ENCODE assay signal across 10 mouse cellular contexts in the genomic region with DNA sequence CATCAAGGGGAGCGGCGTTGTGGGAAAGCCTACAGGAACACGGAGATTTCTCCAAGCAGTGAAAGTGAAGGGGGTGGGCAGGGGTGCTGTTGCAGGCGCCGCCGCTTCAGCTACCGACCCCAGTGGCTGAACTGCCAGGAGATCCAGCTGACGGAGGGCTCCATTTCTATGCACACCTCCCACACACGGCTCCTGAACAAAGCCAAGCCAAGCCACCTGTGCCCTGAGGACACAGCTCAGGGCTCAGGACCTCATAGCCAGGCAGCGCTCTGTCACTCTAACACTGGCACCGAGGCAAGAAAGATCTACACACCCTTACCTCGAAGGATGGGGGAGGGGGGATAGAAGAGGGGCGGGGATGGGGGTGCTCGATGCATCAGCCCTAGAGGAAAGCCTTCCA. TPM values are rescaled to one million over a fixed set of nuclear protein-coding genes. Genes with fewer than 3 reads are reported as not detected.
DNase-seq lines count a peak whose midpoint lies in the region; ATAC-seq lines count a peak whose summit lies in the region.
"Had no signal": no experiment of that assay in that cellular context is flagged by ENCODE, and none has a peak within 500 bp of the region (broad histone marks: within the 10 kb centered on the region; RNA-seq: fewer than 3 reads in every experiment).

No protein-coding gene starts in this region.

- peak overlapping the region; percentile 72 for H3K9ac ChIP-seq in heart, embryonic 13.5 days
- H3K9ac ChIP-seq in embryonic facial prominence, embryonic 11.5 days (replicated peaks; ENCODE audit: low read length) = no peak overlapping the region; the same call in 1 of the 2 replicates
- peak overlapping the region; percentile 41; the same call in 1 of the 2 replicates for H3K9ac ChIP-seq in hindbrain, embryonic 16.5 days (ENCODE audit: low read depth, low read length)
- peak overlapping the region; percentile 12; the same call in 1 of the 2 replicates for H3K9ac ChIP-seq in neural tube, embryonic 11.5 days (ENCODE audit: low read length)

- peaks cover 79% of the 10 kb centered on the region for H3K4me1 ChIP-seq in heart, embryonic 13.5 days
- H3K4me1 ChIP-seq in embryonic facial prominence, embryonic 11.5 days (ENCODE audit: control insufficient read depth, insufficient read depth, low read length) = peaks cover 49% of the 10 kb centered on the region
- H3K4me1 ChIP-seq in hindbrain, embryonic 16.5 days (ENCODE audit: control insufficient read depth, insufficient read depth, low read depth, low read length) = peaks cover 57% of the 10 kb centered on the region
- H3K4me1 ChIP-seq in neural tube, embryonic 11.5 days (ENCODE audit: control insufficient read depth, insufficient read depth, low read length) = peaks cover 65% of the 10 kb centered on the region

- ATAC-seq in heart, embryonic 13.5 days (ENCODE audit: extremely low read depth, insufficient number of reproducible peaks, low FRiP score, low TSS enrichment) = no peak
- no peak for ATAC-seq in embryonic facial prominence, embryonic 11.5 days (replicated peaks; ENCODE audit: insufficient number of reproducible peaks, low FRiP score, low TSS enrichment, low read depth)
- ATAC-seq in hindbrain, embryonic 16.5 days = no peak
- ATAC-seq in neural tube, embryonic 11.5 days (ENCODE audit: insufficient read depth, low FRiP score, low TSS enrichment) = no peak
- no peak for ATAC-seq in erythroblast, adult 5-6 weeks (replicated peaks; ENCODE audit: low FRiP score, poor library complexity, severe bottlenecking)
- no peak for ATAC-seq in activated CD4-positive, CD25-positive, alpha-beta regulatory T cell, adult 4 months

- H3K27me3 ChIP-seq in heart, embryonic 13.5 days (replicated peaks) = peaks cover 54% of the 10 kb centered on the region
- no peaks in the 10 kb centered on the region for H3K27me3 ChIP-seq in embryonic facial prominence, embryonic 11.5 days (ENCODE audit: control insufficient read depth, insufficient read depth, low read length)
- H3K27me3 ChIP-seq in hindbrain, embryonic 16.5 days (replicated peaks; ENCODE audit: control insufficient read depth, insufficient read depth, low read length) = no peaks in the 10 kb centered on the region
- H3K27me3 ChIP-seq in neural tube, embryonic 11.5 days (ENCODE audit: control insufficient read depth, insufficient read depth, low read length) = peaks cover 2% of the 10 kb centered on the region; the same call in 1 of the 2 replicates

- 17% methylated on average over 14 of the region's 14 CpGs for WGBS in heart, embryonic 13.5 days
- 5% methylated on average over 14 of the region's 14 CpGs for WGBS in embryonic facial prominence, embryonic 11.5 days
- 18% methylated on average over 14 of the region's 14 CpGs for WGBS in hindbrain, embryonic 16.5 days
- WGBS in neural tube, embryonic 11.5 days = 6% methylated on average over 14 of the region's 14 CpGs

- no peaks in the 10 kb centered on the region for H3K36me3 ChIP-seq in heart, embryonic 13.5 days
- H3K36me3 ChIP-seq in embryonic facial prominence, embryonic 11.5 days (replicated peaks; ENCODE audit: control insufficient read depth, insufficient read depth, low read depth, low read length) = no peaks in the 10 kb centered on the region
- no peaks in the 10 kb centered on the region for H3K36me3 ChIP-seq in hindbrain, embryonic 16.5 days (ENCODE audit: control insufficient read depth, insufficient read depth, low read length)
- H3K36me3 ChIP-seq in neural tube, embryonic 11.5 days (ENCODE audit: control insufficient read depth, insufficient read depth, low read length) = no peaks in the 10 kb centered on the region

- H3K4me2 ChIP-seq in heart, embryonic 13.5 days = peak overlapping the region; percentile 93
- 0 out of 2 replicates have a peak overlapping the region, but pooled peaks have one; percentile 17 for H3K4me2 ChIP-seq in embryonic facial prominence, embryonic 11.5 days (ENCODE audit: low read depth, low read length)
- H3K4me2 ChIP-seq in hindbrain, embryonic 16.5 days (ENCODE audit: low read length) = peak overlapping the region; percentile 59
- H3K4me2 ChIP-seq in neural tube, embryonic 11.5 days (ENCODE audit: low read depth) = peak overlapping the region; percentile 24

- no peak for DNase-seq in heart, adult 8-10 months (ENCODE audit: low spot score)
- DNase-seq in embryonic facial prominence, embryonic 11.5 days (ENCODE audit: low spot score) = no peak
- no peak for DNase-seq in neural tube, embryonic 11.5 days (ENCODE audit: low spot score)
- DNase-seq in left cerebral cortex, postnatal 4 days = no peak
- DNase-seq: B cell, adult 2 months; cerebellum, postnatal 14 days had no signal

- peak overlapping the region; percentile 22; the same call in 1 of the 2 replicates for H3K27ac ChIP-seq in heart, embryonic 13.5 days (replicated peaks)
- no peak overlapping the region for H3K27ac ChIP-seq in embryonic facial prominence, embryonic 11.5 days (replicated peaks; ENCODE audit: low read depth, low read length)
- peak overlapping the region; percentile 40; the same call in 1 of the 2 replicates for H3K27ac ChIP-seq in hindbrain, embryonic 16.5 days (ENCODE audit: low read depth, low read length)
- no peak overlapping the region for H3K27ac ChIP-seq in neural tube, embryonic 11.5 days (ENCODE audit: low read depth, low read length)

- peak overlapping the region; percentile 29 for H3K4me3 ChIP-seq in heart, embryonic 13.5 days
- H3K4me3 ChIP-seq in embryonic facial prominence, embryonic 11.5 days (ENCODE audit: low read depth, low read length) = no peak overlapping the region
- no peak overlapping the region; the same call in 1 of the 2 replicates for H3K4me3 ChIP-seq in hindbrain, embryonic 16.5 days (ENCODE audit: low read length)
- H3K4me3 ChIP-seq in neural tube, embryonic 11.5 days (ENCODE audit: low read depth, low read length) = no peak overlapping the region

- no peaks in the 10 kb centered on the region for H3K9me3 ChIP-seq in heart, embryonic 13.5 days
- H3K9me3 ChIP-seq in embryonic facial prominence, embryonic 11.5 days (replicated peaks; ENCODE audit: control insufficient read depth, low read length) = no peaks in the 10 kb centered on the region
- no peaks in the 10 kb centered on the region for H3K9me3 ChIP-seq in hindbrain, embryonic 16.5 days (ENCODE audit: control insufficient read depth, low read length)
- H3K9me3 ChIP-seq in neural tube, embryonic 11.5 days (ENCODE audit: control insufficient read depth, low read length) = no peaks in the 10 kb centered on the region

- intact Hi-C loops in left cerebral cortex, postnatal 4 days (cut with DNase I) = no loop called here

RNA-seq across cellular contexts. Expression of gene Bcl11b, which starts 25.3 kb away (rescaled TPM):
- polyA plus RNA-seq in heart, embryonic 13.5 days (2015; fragmentation: Nextera tagmentation; extraction: Ambion mirVana) = 4.5 and 4.6 TPM in 2 replicates
- 1 to 10 TPM in 2 of 4 experiments, under 1 TPM in 2; 0.75 to 1.8 (median 0.99) TPM for total RNA-seq in heart, adult 8-10 months (2022)
- polyA plus RNA-seq in embryonic facial prominence, embryonic 11.5 days (2014; fragmentation: Nextera tagmentation; extraction: Ambion mirVana) = 14.8 and 15.5 TPM in 2 replicates
- polyA plus RNA-seq in hindbrain, embryonic 16.5 days (2015; fragmentation: Nextera tagmentation; extraction: Ambion mirVana) = 12.0 and 16.7 TPM in 2 replicates
- 9.4 and 9.5 TPM in 2 replicates for polyA plus RNA-seq in neural tube, embryonic 11.5 days (2014; fragmentation: Nextera tagmentation; extraction: Ambion mirVana)
- 0.21 TPM in 1 of 2 replicates, not detected in the other for total RNA-seq in erythroblast, adult 5-6 weeks (2015; ENCODE audit: low replicate concordance)
- total RNA-seq in erythroblast, adult 5-6 weeks (2017; ENCODE audit: low replicate concordance) = 0.28 TPM in 1 of 2 replicates, not detected in the other
- total RNA-seq in left cerebral cortex, postnatal 4 days (2021) = 100 to 1,000 TPM; 125 to 127 TPM
- polyA plus RNA-seq in activated CD4-positive, CD25-positive, alpha-beta regulatory T cell, adult 4 months (2017; shearing (Covaris generic)) = 10 to 100 TPM; 36.1 to 38.4 TPM

Comparison
In these comparisons a context has a peak if more than half of its experiments do, and no peak if none do; other contexts are left out.
1. H3K27ac ChIP-seq: peak in heart, embryonic 13.5 days (single experiment) and hindbrain, embryonic 16.5 days (single experiment); none in embryonic facial prominence, embryonic 11.5 days (single experiment) and neural tube, embryonic 11.5 days (single experiment).
2. H3K4me2 ChIP-seq: peak in every context shown above with its lines; median percentile 93 in heart, embryonic 13.5 days; 59 in hindbrain, embryonic 16.5 days; 24 in neural tube, embryonic 11.5 days; 17 in embryonic facial prominence, embryonic 11.5 days.